8 mouse cellular contexts compared by ENCODE assay signal in genomic region chr17:31018267-31018666, GRCm38 (mm10). TPM values are rescaled to one million over a fixed set of nuclear protein-coding genes. Genes with fewer than 3 reads are reported as not detected.
DNase-seq lines count a peak whose midpoint lies in the region; ATAC-seq and TF ChIP-seq lines count a peak whose summit lies in the region.

No protein-coding gene starts in this region.

- peak; percentile 77 for ATAC-seq in megakaryocyte, adult 5-6 weeks (ENCODE audit: poor library complexity, severe bottlenecking)

- TF ChIP-seq CTCF in gastrocnemius, adult 2 months (IDR thresholded peaks at IDR 0.05): peak; percentile 60

- intact Hi-C loops in gastrocnemius, adult 2 months (cut with DNase I): loop anchor here (10.0 kb wide), 1 partner anchor 327 kb away; no protein-coding TSS in a partner anchor
- intact Hi-C loops in gastrocnemius, postnatal 36 days (cut with DNase I): loop anchor here (2.0 kb wide), 1 partner anchor 101 kb away; no protein-coding TSS in a partner anchor

- no peak overlapping the region for H3K27ac ChIP-seq in gastrocnemius, adult 2 months

- no peak overlapping the region for H3K4me3 ChIP-seq in gastrocnemius, adult 2 months

- peak; percentile 46 for DNase-seq in gastrocnemius, adult 2 months
- DNase-seq in gastrocnemius, postnatal 36 days: no peak
- DNase-seq in 416B (ENCODE audit: low read depth) (peak; percentile 68), adipocyte (ENCODE audit: low spot score) (peak; percentile 74)
- DNase-seq in embryo, embryonic 11.5 days (ENCODE audit: low read depth, low spot score): peak; percentile 55
- peak; percentile 51 to 79 for DNase-seq in kidney, postnatal 25 days
- peak; percentile 44 to 79 for DNase-seq in spleen, postnatal 4 days (ENCODE audit: low spot score in 2 of 2)

RNA-seq across cellular contexts. Expression of gene Abcg1, which starts 39.2 kb away (rescaled TPM):
- 1 to 10 TPM in 1 of 2 experiments, under 1 TPM in 1; 0.89 to 2.5 TPM for total RNA-seq in gastrocnemius, adult 2 months (2021)
- 1 to 10 TPM; 1.7 to 2.3 TPM for total RNA-seq in gastrocnemius, postnatal 36 days (2021)
- total RNA-seq in megakaryocyte, adult 5-6 weeks (2015): 13.2 and 20.1 TPM in 2 replicates
- 19.2 and 23.7 TPM in 2 replicates for total RNA-seq in megakaryocyte, adult 5-6 weeks (2017)

Comparison
In these comparisons a context has a peak if more than half of its experiments do, and no peak if none do; other contexts are left out.
1. DNase-seq: peak in gastrocnemius, adult 2 months (single experiment), 416B (single experiment), adipocyte (single experiment), embryo, embryonic 11.5 days (single experiment), kidney, postnatal 25 days (2 of 2) and spleen, postnatal 4 days (2 of 2); none in gastrocnemius, postnatal 36 days (0 of 2).
2. RNA of gene Abcg1, which starts 39.2 kb away (total RNA-seq): 13.2 to 23.7 TPM in megakaryocyte, adult 5-6 weeks; 0.89 to 2.5 TPM in gastrocnemius, adult 2 months and 1.7 to 2.3 TPM in gastrocnemius, postnatal 36 days; every median in the first group is over 4 times any median in the second.